Mouse (Mus musculus) B cell, adult (primary cell): Measurements from ENCODE around the gene Lamtor4. TPM values are rescaled to one million over a fixed set of nuclear protein-coding genes. Genes with fewer than 3 reads are reported as not detected.

Source experiments
- total RNA-seq: library from RNA; stranded (reverse); gene quantifications from 4 replicates; pipeline ENCODE4 v1.2.4, GENCODE M21; 2023; ENCODE audit not compliant: inconsistent age

The Lamtor4 gene
- 31.8 to 44.5 TPM (median 38.9 TPM) in 4 replicates for total RNA-seq

GRCm38 (mm10) chr5:138255353-138256093 is at the start of gene Lamtor4:
Gene Lamtor4 (plus strand): TSS chr5:138255482.

GRCm38 (mm10) chr5:138225700-138226099 is 29.6 kb upstream of the Lamtor4 start, which contains the start of gene Nxpe5:
Gene Nxpe5 (plus strand): TSS chr5:138225898.

DNA sequence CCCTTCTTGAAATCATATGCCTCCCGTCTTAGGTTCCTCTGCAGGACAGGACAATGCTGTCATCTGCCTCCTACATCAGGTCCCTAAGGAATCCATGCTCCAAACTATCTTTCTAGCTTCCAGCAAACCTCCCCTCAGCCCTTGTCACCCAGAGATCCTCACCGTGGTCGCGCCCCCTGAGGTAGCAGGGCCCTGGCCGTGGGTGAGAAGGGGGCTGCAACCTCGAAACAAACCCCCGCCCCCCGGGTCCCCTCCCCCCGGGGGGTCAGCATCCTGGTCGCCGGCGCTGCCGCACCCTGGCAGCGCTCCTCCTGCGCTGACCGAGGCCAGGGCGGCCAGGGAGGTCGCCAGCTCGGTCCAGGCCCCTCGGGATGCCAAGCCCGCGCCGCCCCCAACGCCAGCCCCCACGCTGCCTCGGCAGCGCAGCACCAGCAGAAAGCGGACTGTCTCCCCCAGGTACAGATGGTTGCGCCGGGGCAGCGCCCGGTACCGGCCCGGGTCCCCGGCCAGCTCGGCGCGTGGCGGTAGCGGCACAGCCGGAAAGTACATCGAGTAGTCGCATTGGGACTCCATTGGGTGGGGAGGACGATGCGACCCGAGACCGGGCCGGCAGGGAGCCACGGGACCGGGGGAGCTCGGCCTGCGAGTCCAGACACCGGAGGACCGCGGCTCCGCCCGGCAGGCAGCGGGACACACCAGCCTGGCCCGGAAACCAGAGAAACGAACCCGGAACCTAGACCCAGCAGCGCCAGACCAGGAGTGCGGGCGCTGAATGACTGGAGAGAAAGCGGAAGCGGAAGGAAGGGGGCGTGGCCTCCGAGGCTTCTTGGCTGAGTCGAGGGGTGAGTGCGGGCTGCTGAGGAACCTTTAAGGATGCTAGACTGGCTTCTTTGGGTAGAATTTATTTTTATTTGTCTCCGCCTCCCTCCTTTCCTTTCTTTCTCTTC is 8.3 kb downstream of the Lamtor4 start, which contains the start of gene BC037034:
TSS of gene BC037034 (minus strand) at position 774 of the 947 bp plus-strand sequence.

DNA sequence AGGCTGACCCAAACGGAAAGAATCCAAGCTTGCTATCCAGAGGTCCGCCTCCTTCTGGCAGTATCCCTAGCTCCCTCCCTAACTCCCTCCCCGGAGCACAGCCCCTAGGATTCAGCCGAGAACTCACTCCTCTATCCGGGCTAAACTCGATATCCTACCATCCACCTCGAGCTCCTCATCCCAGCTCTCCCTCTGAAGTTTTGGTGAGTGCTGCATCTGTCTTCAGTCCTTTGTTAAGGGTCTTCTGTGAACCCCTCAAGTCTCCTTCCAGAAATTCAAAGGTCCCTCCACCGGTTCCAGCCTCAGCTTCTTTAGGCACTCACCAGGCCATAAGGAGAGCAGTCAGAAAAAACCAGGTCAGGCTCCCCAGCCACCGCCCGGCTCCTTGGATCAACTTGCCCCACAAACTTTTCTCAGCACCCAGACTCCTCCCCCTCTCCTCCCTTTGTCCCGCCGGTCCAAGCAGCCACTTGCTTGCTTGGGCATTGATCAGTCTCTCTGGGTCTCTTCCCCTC is 17.2 kb downstream of the Lamtor4 start, which contains the start of gene Gal3st4:
TSS of gene Gal3st4 (minus strand) at position 432 of the 515 bp plus-strand sequence.

GRCm38 (mm10) chr5:138279585-138280424 is 24.5 kb downstream of the Lamtor4 start, which contains the start of the genes Gm43720, Gpc2 and Stag3:
Gene Gm43720 (minus strand): TSS chr5:138279958.
Gene Gpc2 (minus strand): TSS chr5:138280005.
Gene Stag3 (plus strand): TSS chr5:138280240.

Other genes with a start within 250 kb of the Lamtor4 start
- gene Smok3a, start 234.2 kb upstream of the Lamtor4 start, total RNA-seq, result not detected in 4 replicates
- not detected in 4 replicates for gene Smok3b, start 234.1 kb upstream of the Lamtor4 start, total RNA-seq
- gene Smok3c, start 202.3 kb upstream of the Lamtor4 start, total RNA-seq, result not detected in 4 replicates
- gene Zkscan1, start 170.4 kb upstream of the Lamtor4 start, total RNA-seq, result 15.6 to 18.0 TPM (median 17.9 TPM) in 4 replicates
- 8.6 to 10.5 TPM (median 9.9 TPM) in 4 replicates for gene Zscan21, start 138.6 kb upstream of the Lamtor4 start, total RNA-seq
- gene Zfp113, start 99.7 kb upstream of the Lamtor4 start, total RNA-seq, result 8.8 to 11.8 TPM (median 10.7 TPM) in 4 replicates
- gene Cops6, start 94.4 kb upstream of the Lamtor4 start, total RNA-seq, result 50.0 to 62.1 TPM (median 51.4 TPM) in 4 replicates
- 34.6 to 44.5 TPM (median 37.7 TPM) in 4 replicates for gene Ap4m1, start 83.5 kb upstream of the Lamtor4 start, total RNA-seq
- gene Mcm7, start 83.1 kb upstream of the Lamtor4 start, total RNA-seq, result 55.9 to 62.7 TPM (median 57.4 TPM) in 4 replicates
- 31.7 to 37.3 TPM (median 32.3 TPM) in 4 replicates for gene Taf6, start 68.0 kb upstream of the Lamtor4 start, total RNA-seq
- 13.7 to 21.1 TPM (median 17.0 TPM) in 4 replicates for gene Cnpy4, start 68.0 kb upstream of the Lamtor4 start, total RNA-seq
- gene Mblac1, start 61.2 kb upstream of the Lamtor4 start, total RNA-seq, result 1.1 to 1.7 TPM (median 1.6 TPM) in 3 of 4 replicates, not detected in the other
- gene Nxpe5, start 29.6 kb upstream of the Lamtor4 start, total RNA-seq, result not detected in 4 replicates
- gene BC037034, start 8.6 kb downstream of the Lamtor4 start, total RNA-seq, result 54.8 to 62.4 TPM (median 56.6 TPM) in 4 replicates
- gene Gal3st4, start 17.4 kb downstream of the Lamtor4 start, total RNA-seq, result not detected in 4 replicates
- not detected in 4 replicates for gene Gm43720, start 24.5 kb downstream of the Lamtor4 start, total RNA-seq
- gene Gpc2, start 24.5 kb downstream of the Lamtor4 start, total RNA-seq, result 1.5 to 2.6 TPM (median 2.2 TPM) in 4 replicates
- gene Stag3, start 24.8 kb downstream of the Lamtor4 start, total RNA-seq, result 0.74 TPM in 1 of 4 replicates, not detected in the others
- 0.48 TPM in 2 of 4 replicates, not detected in the others for gene Pvrig, start 86.5 kb downstream of the Lamtor4 start, total RNA-seq
- 17.5 to 22.0 TPM (median 19.2 TPM) in 4 replicates for gene Zfp157, start 186.0 kb downstream of the Lamtor4 start, total RNA-seq